Mouse (Mus musculus) pancreas, adult 10 weeks (tissue): Measurements from ENCODE around the gene Unc5cl. TPM values are rescaled to one million over a fixed set of nuclear protein-coding genes. Genes with fewer than 3 reads are reported as not detected.

ENCODE experiments used
- polyA plus RNA-seq: library from polyadenylated mRNA; stranded (reverse); fragments of 350-450 nt; fragmentation: Illumina TruSeq; extraction: RNeasy Lipid Tissue Mini Kit (QIAGEN cat#74804); gene quantifications from one replicate; pipeline ENCODE4 v1.2.3, GENCODE M21; 2015; ENCODE audit warnings: low read depth, low replicate concordance; ENCODE audit not compliant: insufficient read depth

Gene Unc5cl
- 0.54 TPM for polyA plus RNA-seq

GRCm38 (mm10) chr17:48454688-48455087 is at the start of gene Unc5cl:
Unc5cl (plus strand) TSS chr17:48454901.

GRCm38 (mm10) chr17:48409380-48410298 is 45.1 kb upstream of the Unc5cl start, which contains the start of the genes Nfya and Oard1:
Nfya (minus strand) TSS chr17:48409906.
Oard1 (plus strand) TSS chr17:48410014.

GRCm38 (mm10) chr17:48432158-48432980 is 22.3 kb upstream of the Unc5cl start, which contains the start of gene Apobec2:
Apobec2 (minus strand) TSS chr17:48432930.

GRCm38 (mm10) chr17:48451353-48451675 is 3.4 kb upstream of the Unc5cl start, which contains the start of gene Tspo2:
Tspo2 (minus strand) TSS chr17:48451522.

Other genes starting within 250 kb of the Unc5cl start
- not detected for gene Trem1, start 222.1 kb upstream of the Unc5cl start, polyA plus RNA-seq
- gene Trem3, start 207.1 kb upstream of the Unc5cl start, polyA plus RNA-seq: not detected
- gene Treml4, start 190.6 kb upstream of the Unc5cl start, polyA plus RNA-seq: not detected
- not detected for gene Treml2, start 155.4 kb upstream of the Unc5cl start, polyA plus RNA-seq
- gene B430306N03Rik, start 138.8 kb upstream of the Unc5cl start, polyA plus RNA-seq: not detected
- gene Trem2, start 108.5 kb upstream of the Unc5cl start, polyA plus RNA-seq: 3.0 TPM
- not detected for gene Treml1, start 95.0 kb upstream of the Unc5cl start, polyA plus RNA-seq
- 9.0 TPM for gene Nfya, start 45.0 kb upstream of the Unc5cl start, polyA plus RNA-seq
- 5.6 TPM for gene Oard1, start 44.9 kb upstream of the Unc5cl start, polyA plus RNA-seq
- gene Apobec2, start 22.0 kb upstream of the Unc5cl start, polyA plus RNA-seq: not detected
- gene Tspo2, start 3.4 kb upstream of the Unc5cl start, polyA plus RNA-seq: not detected